Mouse (Mus musculus) limb, embryonic 11.5 days (tissue): Measurements from ENCODE around the gene Emd. TPM values are rescaled to one million over a fixed set of nuclear protein-coding genes. Genes with fewer than 3 reads are reported as not detected.

Source experiments
- ATAC-seq: fragments of 200-750 bp; cut with Nextera tagmentation; 2 replicates; pipeline ENCODE4 v1.8.0; 2017; ENCODE audit warnings: low read depth; ENCODE audit not compliant: insufficient number of reproducible peaks, low FRiP score, low TSS enrichment
- DNase-seq: peaks from one replicate; pipeline ENCODE4 v3.0.0-alpha.2; 2015; ENCODE audit warnings: low spot score
- H3K27ac ChIP-seq: fragments of 300-500 bp; sonication (generic); replicated peaks from 2 replicates; pipeline ENCODE4 v1.5.1; 2014; ENCODE audit warnings: low read depth, mild to moderate bottlenecking, low read length
- H3K27me3 ChIP-seq: fragments of 300-500 bp; sonication (generic); 2 replicates; pipeline ENCODE4 v1.6.1; 2014; ENCODE audit warnings: mild to moderate bottlenecking, low read length, mixed read lengths; ENCODE audit not compliant: control insufficient read depth, insufficient read depth
- H3K36me3 ChIP-seq: fragments of 300-500 bp; sonication (generic); 2 replicates; pipeline ENCODE4 v1.6.1; 2014; ENCODE audit warnings: mild to moderate bottlenecking, low read length, moderate library complexity, mixed read lengths; ENCODE audit not compliant: control insufficient read depth, insufficient read depth
- H3K4me1 ChIP-seq: fragments of 300-500 bp; sonication (generic); 2 replicates; pipeline ENCODE4 v1.6.1; 2014; ENCODE audit warnings: low read length, mixed read lengths; ENCODE audit not compliant: control insufficient read depth, insufficient read depth
- H3K4me2 ChIP-seq: fragments of 300-500 bp; sonication (generic); 2 replicates; pipeline ENCODE4 v1.6.1; 2014; ENCODE audit warnings: low read depth, mild to moderate bottlenecking, moderate library complexity; ENCODE audit not compliant: severe bottlenecking
- H3K4me3 ChIP-seq: fragments of 300-500 bp; sonication (generic); 2 replicates; pipeline ENCODE4 v1.5.1; 2014; ENCODE audit warnings: low read depth, low read length
- H3K9ac ChIP-seq: fragments of 300-500 bp; sonication (generic); 2 replicates; pipeline ENCODE4 v1.6.1; 2014; ENCODE audit warnings: mild to moderate bottlenecking, low read length
- H3K9me3 ChIP-seq: fragments of 300-500 bp; sonication (generic); 2 replicates; pipeline ENCODE4 v1.6.1; 2016; ENCODE audit warnings: low read length; ENCODE audit not compliant: control insufficient read depth
- WGBS: fragments of 180-500 bp; shearing (Covaris S2); extraction: QIAGEN DNeasy Blood & Tissue Kit; methylation state at CpG from one replicate; pipeline ENCODE4 v1.1.7; 2014; 5-methylcytosine and 5-hydroxymethylcytosine counted together
- polyA plus RNA-seq: library from polyadenylated mRNA; unstranded; fragments of >200 nt; fragmentation: Nextera tagmentation; extraction: Ambion mirVana; gene quantifications from 2 replicates; pipeline ENCODE4 v1.2.1, GENCODE M21; 2014

The Emd gene
- polyA plus RNA-seq, 1 experiment from 2014 or later: 38.2 TPM

DNA sequence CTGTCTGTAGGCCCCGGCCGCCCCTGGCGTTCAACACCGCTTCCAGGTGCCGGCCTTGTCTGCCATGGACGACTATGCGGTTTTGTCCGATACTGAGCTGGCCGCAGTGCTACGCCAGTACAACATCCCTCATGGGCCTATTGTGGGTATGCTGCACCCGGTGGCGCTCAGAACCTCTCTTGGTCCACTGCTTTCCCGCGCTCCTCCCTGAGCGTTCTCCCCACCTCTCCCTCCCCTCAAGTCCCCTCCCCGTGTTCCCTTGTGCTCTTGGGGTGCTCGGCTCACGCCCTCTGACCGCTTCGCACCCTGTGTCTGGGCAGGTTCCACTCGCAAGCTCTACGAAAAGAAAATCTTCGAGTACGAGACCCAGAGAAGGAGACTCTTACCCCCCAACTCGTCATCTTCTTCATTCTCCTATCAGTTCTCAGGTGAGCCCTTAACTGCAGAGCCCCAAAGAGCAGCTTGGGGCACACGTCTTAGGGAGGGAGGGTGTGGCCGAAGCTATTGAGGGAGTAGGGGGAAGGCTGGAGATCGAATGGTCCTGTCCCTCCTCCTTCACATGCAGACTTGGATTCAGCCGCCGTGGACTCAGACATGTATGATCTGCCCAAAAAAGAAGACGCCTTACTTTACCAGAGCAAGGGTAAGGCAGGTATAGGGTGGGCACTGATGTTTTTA, 540 bp downstream of the Emd start:
- ATAC-seq: peak; percentile 56
- Histone ChIP-seq H3K4me3 (peak overlapping the region; percentile 54), H3K9me3 (no peaks in the 10 kb centered on the region), H3K4me1 (no peaks in the 10 kb centered on the region), H3K36me3 (no peaks in the 10 kb centered on the region), H3K4me2 (peak overlapping the region; percentile 65), H3K27me3 (no peaks in the 10 kb centered on the region), H3K9ac (peak overlapping the region; percentile 76), H3K27ac (peak overlapping the region; percentile 62; the same call in 1 of the 2 replicates)
- DNase-seq: no peak
- 23% methylated on average over 29 of the region's 31 CpGs for WGBS

DNA sequence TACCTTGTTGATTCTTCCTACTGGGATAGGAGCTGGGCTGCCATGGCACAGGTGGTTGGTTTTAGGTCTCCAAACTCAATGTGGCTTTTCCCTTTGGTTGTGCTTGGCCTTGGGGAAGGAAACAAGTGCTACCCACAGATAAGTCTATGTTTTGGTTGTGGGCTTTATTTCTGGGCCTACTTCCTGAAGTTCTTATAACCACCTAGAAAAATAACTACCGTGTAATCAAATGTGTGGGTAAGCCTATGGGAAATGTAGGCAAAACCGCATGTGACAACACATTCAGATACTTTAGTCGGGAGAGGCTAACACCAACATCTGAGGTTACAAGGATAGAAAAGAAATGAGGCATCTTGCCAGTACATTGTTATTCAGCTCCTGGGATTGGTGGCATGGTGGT, 3.3 kb downstream of the Emd start:
- DNase-seq: no peak
- Histone ChIP-seq H3K36me3 (no peaks in the 10 kb centered on the region), H3K27ac (no peak overlapping the region), H3K4me1 (no peaks in the 10 kb centered on the region), H3K4me3 (no peak overlapping the region), H3K9me3 (no peaks in the 10 kb centered on the region), H3K4me2 (no peak overlapping the region), H3K9ac (no peak overlapping the region), H3K27me3 (no peaks in the 10 kb centered on the region)
- no peak for ATAC-seq
- WGBS: 98% methylated on average over 3 of the region's 3 CpGs

DNA sequence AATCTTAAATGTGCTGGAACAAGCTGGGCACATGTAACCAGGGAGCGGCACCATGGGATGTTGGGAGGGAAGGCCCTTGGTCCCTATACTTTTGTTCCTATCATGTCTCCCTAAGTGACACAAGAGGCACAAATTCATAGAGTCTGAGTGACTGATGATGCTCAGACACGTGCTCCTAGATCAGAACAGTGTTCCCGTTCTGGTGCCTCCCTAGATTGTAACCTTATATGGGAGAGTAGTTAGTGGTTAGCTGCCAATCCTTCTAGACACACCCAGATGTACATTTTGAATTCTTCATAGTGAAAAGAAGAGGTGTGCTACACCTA, 15.2 kb downstream of the Emd start:
- ATAC-seq: peak; percentile 27
- no peaks in the 10 kb centered on the region for H3K9me3 ChIP-seq
- no peak for DNase-seq
- H3K4me3 ChIP-seq: peak overlapping the region; percentile 50
- peak overlapping the region; percentile 64 for H3K9ac ChIP-seq
- no peaks in the 10 kb centered on the region; the same call in 1 of the 2 replicates for H3K36me3 ChIP-seq
- no peaks in the 10 kb centered on the region for H3K4me1 ChIP-seq
- 42% methylated on average over 3 of the region's 3 CpGs for WGBS
- H3K27ac ChIP-seq: peak overlapping the region; percentile 89
- H3K4me2 ChIP-seq: peak overlapping the region; percentile 45
- H3K27me3 ChIP-seq: no peaks in the 10 kb centered on the region

DNA sequence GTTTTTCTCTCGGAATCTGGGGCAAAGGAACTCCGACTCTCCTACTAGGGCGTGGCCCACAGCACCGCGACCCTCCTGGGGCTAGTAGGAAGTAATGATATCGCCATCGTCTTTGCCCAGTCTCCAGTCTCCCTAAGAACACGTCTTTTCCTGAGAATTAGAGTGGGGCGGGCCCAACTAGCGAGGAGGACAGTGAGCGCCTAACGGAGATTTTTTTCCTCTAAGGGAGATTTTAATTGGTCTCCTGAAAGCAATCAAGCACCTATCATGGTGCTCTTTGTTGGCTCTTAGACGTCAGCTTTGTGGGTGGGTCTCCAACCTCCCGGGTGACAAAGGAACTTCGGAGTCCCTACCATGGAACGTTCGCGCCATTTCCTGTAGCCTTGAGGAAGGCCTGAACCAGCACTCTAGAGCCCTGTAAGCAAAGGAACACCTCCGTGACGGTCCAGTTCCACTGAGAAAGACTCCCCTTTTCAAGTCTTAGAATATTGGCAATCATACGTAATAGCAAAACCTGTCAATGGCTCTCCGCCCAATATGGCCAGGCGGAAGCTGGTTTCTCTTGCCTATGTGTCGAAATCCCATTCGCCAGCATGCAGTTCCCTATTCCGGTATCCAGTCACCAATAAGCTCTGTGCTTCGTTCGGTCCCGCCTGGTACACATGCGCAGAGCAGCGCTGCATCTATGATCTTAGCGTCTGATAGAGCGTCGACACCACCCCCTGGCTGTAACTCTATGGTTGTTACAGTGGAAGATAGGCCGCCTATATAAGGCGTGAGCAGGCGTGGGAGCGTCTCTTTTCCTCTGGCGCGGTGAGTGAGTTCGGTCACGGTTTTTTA, 15.8 kb downstream of the Emd start, which contains the start of gene Rpl10:
Gene Rpl10 (plus strand): TSS at position 751 of the 840 bp plus-strand sequence.
- Histone ChIP-seq H3K4me1 (no peaks in the 10 kb centered on the region), H3K9ac (peak within 1 kb of the TSS; percentile 64), H3K36me3 (no peaks in the 10 kb centered on the region; the same call in 1 of the 2 replicates), H3K27ac (peak within 1 kb of the TSS; percentile 89), H3K4me3 (peak within 1 kb of the TSS; percentile 50), H3K4me2 (peak within 1 kb of the TSS; percentile 45), H3K27me3 (no peaks in the 10 kb centered on the region), H3K9me3 (no peaks in the 10 kb centered on the region)
- DNase-seq: peak; percentile 90
- peak; percentile 93 for ATAC-seq
- 13% methylated on average over 42 of the region's 42 CpGs for WGBS

DNA sequence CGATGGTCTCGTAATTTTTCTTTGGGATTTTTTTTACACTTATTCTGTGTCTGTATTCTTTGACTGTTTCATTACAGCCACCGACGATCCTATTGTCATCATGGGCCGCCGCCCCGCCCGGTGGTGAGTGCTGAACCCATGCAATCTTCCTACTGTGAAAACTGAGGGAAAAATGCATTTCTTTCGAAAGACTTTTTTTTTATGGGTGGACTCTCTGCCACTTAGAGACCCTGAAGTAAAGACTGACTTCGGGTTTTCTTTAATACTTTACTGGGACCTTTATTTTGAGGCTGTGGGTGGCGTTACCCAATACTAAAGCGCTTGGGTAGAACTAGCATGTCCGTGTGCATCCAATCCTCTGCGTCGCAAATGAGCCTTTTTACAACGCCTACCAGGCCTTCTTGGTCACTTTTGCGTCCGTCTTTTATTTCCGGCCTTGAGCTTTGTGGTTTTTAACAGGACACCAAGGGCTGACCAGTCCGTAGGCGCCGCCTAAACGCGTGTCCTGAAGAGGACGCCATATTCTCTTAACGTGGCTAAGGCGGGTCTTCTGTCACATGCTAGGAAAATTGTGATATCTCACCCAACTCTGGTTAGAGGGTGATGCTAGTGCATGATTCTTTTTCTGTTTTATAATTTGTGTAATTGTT, 16.5 kb downstream of the Emd start:
- no peaks in the 10 kb centered on the region for H3K9me3 ChIP-seq
- 0 out of 2 replicates have a peak overlapping the region, but pooled peaks have one; percentile 5 for H3K27ac ChIP-seq
- H3K4me2 ChIP-seq: peak overlapping the region; percentile 44
- H3K4me3 ChIP-seq: peak overlapping the region; percentile 50
- H3K9ac ChIP-seq: peak overlapping the region; percentile 61
- H3K4me1 ChIP-seq: no peaks in the 10 kb centered on the region
- no peaks in the 10 kb centered on the region; the same call in 1 of the 2 replicates for H3K36me3 ChIP-seq
- no peaks in the 10 kb centered on the region for H3K27me3 ChIP-seq
- WGBS: 14% methylated on average over 27 of the region's 27 CpGs
- DNase-seq (peak; percentile 50), ATAC-seq (no peak)

DNA sequence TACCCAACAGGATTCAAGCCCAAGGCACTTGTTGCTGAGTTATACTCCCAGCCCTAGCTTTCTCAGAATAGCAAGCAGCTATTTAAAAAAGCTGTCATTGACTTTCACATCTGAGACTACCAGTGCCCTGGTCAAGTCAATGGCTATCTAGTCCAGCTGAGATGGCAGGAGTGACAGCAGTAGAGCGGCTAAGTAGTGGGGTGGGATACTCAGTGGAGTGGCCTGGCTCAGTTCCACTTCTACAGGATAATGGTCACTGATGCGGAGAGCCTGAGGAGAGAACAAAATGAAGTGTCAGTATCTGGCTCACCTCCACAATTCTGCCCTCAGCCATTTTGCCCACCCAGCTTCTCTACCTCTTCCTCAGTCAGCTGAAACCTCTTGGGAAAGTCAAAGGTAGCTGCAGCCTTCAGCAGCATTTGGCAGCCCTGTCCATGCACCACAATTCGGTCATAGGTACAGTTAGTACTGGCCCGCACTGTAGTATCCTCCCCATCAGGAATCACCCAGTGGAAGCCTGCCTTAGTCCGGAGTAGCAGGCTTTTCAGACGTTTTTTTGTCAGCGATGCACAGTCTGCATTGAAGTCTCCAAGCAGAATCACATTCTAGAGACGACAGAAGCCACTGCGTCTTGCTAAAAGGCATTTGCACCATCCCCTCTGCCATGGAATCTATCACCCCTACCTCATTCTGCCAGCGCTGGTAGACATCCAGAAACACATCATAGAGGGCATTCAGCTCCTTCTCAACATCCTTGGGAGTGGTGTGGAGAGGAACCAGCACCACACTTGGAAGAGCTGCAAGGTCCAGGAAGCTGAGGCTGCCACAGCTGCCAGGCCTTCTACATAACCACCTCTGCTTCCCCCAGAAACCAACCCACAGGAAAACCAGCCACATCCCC, 19.2 kb downstream of the Emd start:
- Histone ChIP-seq H3K4me1 (no peaks in the 10 kb centered on the region), H3K4me3 (no peak overlapping the region), H3K9me3 (no peaks in the 10 kb centered on the region), H3K27ac (no peak overlapping the region), H3K9ac (no peak overlapping the region), H3K36me3 (no peaks in the 10 kb centered on the region; the same call in 1 of the 2 replicates), H3K4me2 (no peak overlapping the region), H3K27me3 (no peaks in the 10 kb centered on the region)
- DNase-seq (peak; percentile 28), ATAC-seq (no peak)
- WGBS: 35% methylated on average over 10 of the region's 10 CpGs

DNA sequence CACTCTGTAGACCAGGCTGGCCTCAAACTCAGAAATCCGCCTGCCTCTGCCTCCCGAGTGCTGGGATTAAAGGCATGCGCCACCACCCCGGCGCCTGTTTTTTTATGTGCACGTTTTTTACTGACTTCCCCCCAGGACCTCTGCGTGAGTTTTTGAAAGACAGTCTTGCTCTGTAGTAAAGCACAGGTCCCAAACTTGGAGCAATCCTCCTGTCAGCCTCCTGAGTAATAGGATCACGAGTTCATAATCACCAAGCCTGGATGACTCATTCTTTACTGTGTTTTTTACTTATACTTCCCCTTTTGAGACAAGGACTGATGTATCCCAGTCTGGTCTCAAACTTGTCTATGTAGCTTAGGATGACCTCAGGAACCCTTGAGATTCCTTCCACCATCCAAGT, 23.4 kb downstream of the Emd start:
- no peaks in the 10 kb centered on the region for H3K9me3 ChIP-seq
- no peak overlapping the region for H3K4me2 ChIP-seq
- no peak for DNase-seq
- ATAC-seq: no peak
- H3K4me1 ChIP-seq: no peaks in the 10 kb centered on the region
- H3K9ac ChIP-seq: no peak overlapping the region
- no peak overlapping the region for H3K4me3 ChIP-seq
- no peaks in the 10 kb centered on the region for H3K27me3 ChIP-seq
- H3K27ac ChIP-seq: no peak overlapping the region
- 67% methylated on average over 6 of the region's 8 CpGs for WGBS
- no peaks in the 10 kb centered on the region; the same call in 1 of the 2 replicates for H3K36me3 ChIP-seq
